Mouse (Mus musculus) cerebellum, postnatal 36 days (tissue): Measurements from ENCODE around the gene Ube4b.

Experiments used
- DNase-seq, 2 experiments: peaks; one replicate each; pipeline ENCODE4 v3.0.0; 2021 to 2022; ENCODE audit warnings: mixed read lengths in 2 of 2

The Ube4b gene

GRCm38 (mm10) chr4:149393311-149393995 is 33.1 kb downstream of the Ube4b start:
- no peak for DNase-seq

- DNase-seq: no peak
These were observed 34.2 kb downstream of the Ube4b start for GRCm38 (mm10) chr4:149392359-149392758.

GRCm38 (mm10) chr4:149381001-149381400 is 45.5 kb downstream of the Ube4b start:
- peak; percentile 29 to 34 for DNase-seq

GRCm38 (mm10) chr4:149379881-149380280 is 46.7 kb downstream of the Ube4b start:
- DNase-seq: no peak

- no peak for DNase-seq
These were observed 47.7 kb downstream of the Ube4b start for GRCm38 (mm10) chr4:149378819-149379218.

GRCm38 (mm10) chr4:149376034-149376433 is 50.5 kb downstream of the Ube4b start:
- DNase-seq: no peak

GRCm38 (mm10) chr4:149374662-149375061 is 51.9 kb downstream of the Ube4b start:
- DNase-seq: no peak

- no peak for DNase-seq
These were observed 52.6 kb downstream of the Ube4b start for GRCm38 (mm10) chr4:149373927-149374326.

GRCm38 (mm10) chr4:149373431-149373830 is 53.1 kb downstream of the Ube4b start:
- peak; percentile 68 to 69 for DNase-seq

- peak in 1 of 2 experiments; percentile 20 for DNase-seq
These were observed 60.7 kb downstream of the Ube4b start for GRCm38 (mm10) chr4:149365702-149366370.

GRCm38 (mm10) chr4:149364896-149365295 is 61.7 kb downstream of the Ube4b start:
- DNase-seq: peak; percentile 66 to 68

GRCm38 (mm10) chr4:149361051-149361450 is 65.5 kb downstream of the Ube4b start:
- no peak for DNase-seq

- DNase-seq: no peak
These were observed 65.9 kb downstream of the Ube4b start for GRCm38 (mm10) chr4:149360647-149361046.

GRCm38 (mm10) chr4:149357982-149358381 is 68.6 kb downstream of the Ube4b start:
- DNase-seq: no peak

- no peak for DNase-seq
These were observed 71.9 kb downstream of the Ube4b start for GRCm38 (mm10) chr4:149354671-149355070.

- no peak for DNase-seq
These were observed 74.9 kb downstream of the Ube4b start for GRCm38 (mm10) chr4:149351596-149352150.

GRCm38 (mm10) chr4:149348963-149349362 is 77.6 kb downstream of the Ube4b start:
- no peak for DNase-seq

- DNase-seq: no peak
These were observed 80.7 kb downstream of the Ube4b start for GRCm38 (mm10) chr4:149345873-149346272.

GRCm38 (mm10) chr4:149344311-149344710 is 82.2 kb downstream of the Ube4b start:
- no peak for DNase-seq

GRCm38 (mm10) chr4:149340680-149341079 is 85.9 kb downstream of the Ube4b start:
- DNase-seq: no peak

GRCm38 (mm10) chr4:149339426-149340214 is 86.9 kb downstream of the Ube4b start:
- DNase-seq: no peak

- DNase-seq: no peak
These were observed 88.4 kb downstream of the Ube4b start for GRCm38 (mm10) chr4:149338137-149338536.

GRCm38 (mm10) chr4:149337353-149337752 is 89.2 kb downstream of the Ube4b start:
- peak; percentile 36 to 37 for DNase-seq
